Mouse (Mus musculus) heart, embryonic 13.5 days (tissue): ENCODE results near the gene Arl15. TPM values are rescaled to one million over a fixed set of nuclear protein-coding genes. Genes with fewer than 3 reads are reported as not detected.

Experiments used
- ATAC-seq: fragments of 200-750 bp; cut with Nextera tagmentation; 2 replicates; pipeline ENCODE4 v1.8.0; 2017; ENCODE audit warnings: moderate TSS enrichment; ENCODE audit not compliant: insufficient number of reproducible peaks, low FRiP score, low TSS enrichment; ENCODE audit errors: extremely low read depth
- H3K27ac ChIP-seq: fragments of 300-500 bp; sonication (generic); replicated peaks from 2 replicates; pipeline ENCODE4 v1.5.1; 2015; ENCODE audit warnings: moderate library complexity, mild to moderate bottlenecking, inconsistent platforms
- H3K27me3 ChIP-seq: fragments of 300-500 bp; sonication (generic); replicated peaks from 2 replicates; pipeline ENCODE4 v1.6.1; 2015; ENCODE audit warnings: mild to moderate bottlenecking, inconsistent platforms
- H3K36me3 ChIP-seq: fragments of 300-500 bp; sonication (generic); 2 replicates; pipeline ENCODE4 v1.6.1; 2015; ENCODE audit warnings: mild to moderate bottlenecking, inconsistent platforms
- H3K4me1 ChIP-seq: fragments of 300-500 bp; sonication (generic); 2 replicates; pipeline ENCODE4 v1.6.1; 2015; ENCODE audit warnings: inconsistent platforms
- H3K4me2 ChIP-seq: fragments of 300-500 bp; sonication (generic); 2 replicates; pipeline ENCODE4 v1.6.1; 2015; ENCODE audit warnings: inconsistent platforms, mild to moderate bottlenecking, moderate library complexity
- H3K4me3 ChIP-seq: fragments of 300-500 bp; sonication (generic); 2 replicates; pipeline ENCODE4 v1.5.1; 2015; ENCODE audit warnings: moderate library complexity, mild to moderate bottlenecking, inconsistent platforms
- H3K9ac ChIP-seq: fragments of 300-500 bp; sonication (generic); 2 replicates; pipeline ENCODE4 v1.6.1; 2015; ENCODE audit warnings: inconsistent platforms, mild to moderate bottlenecking, moderate library complexity
- H3K9me3 ChIP-seq: fragments of 300-500 bp; sonication (generic); 2 replicates; pipeline ENCODE4 v1.6.1; 2016; ENCODE audit warnings: inconsistent platforms
- WGBS: fragments of 180-500 bp; shearing (Covaris S2); methylation state at CpG from one replicate; pipeline ENCODE4 v1.1.7; 2015; ENCODE audit warnings: mixed read lengths; 5-methylcytosine and 5-hydroxymethylcytosine counted together
- polyA plus RNA-seq: library from polyadenylated mRNA; unstranded; fragments of >200 nt; fragmentation: Nextera tagmentation; extraction: Ambion mirVana; gene quantifications from 2 replicates; pipeline ENCODE4 v1.2.1, GENCODE M21; 2015

The Arl15 gene
- polyA plus RNA-seq, 1 experiment from 2014 or later, result 6.1 TPM

GRCm38 (mm10) chr13:114086801-114087200 lies 292.5 kb downstream of the Arl15 start:
- WGBS, result 79% methylated on average over 5 of the region's 5 CpGs
- Histone ChIP-seq H3K27me3 (no peaks in the 10 kb centered on the region), H3K27ac (no peak overlapping the region), H3K4me3 (no peak overlapping the region), H3K9ac (no peak overlapping the region), H3K4me2 (no peak overlapping the region), H3K36me3 (no peaks in the 10 kb centered on the region), H3K9me3 (no peaks in the 10 kb centered on the region), H3K4me1 (peaks cover 12% of the 10 kb centered on the region)
- no peak for ATAC-seq

DNA sequence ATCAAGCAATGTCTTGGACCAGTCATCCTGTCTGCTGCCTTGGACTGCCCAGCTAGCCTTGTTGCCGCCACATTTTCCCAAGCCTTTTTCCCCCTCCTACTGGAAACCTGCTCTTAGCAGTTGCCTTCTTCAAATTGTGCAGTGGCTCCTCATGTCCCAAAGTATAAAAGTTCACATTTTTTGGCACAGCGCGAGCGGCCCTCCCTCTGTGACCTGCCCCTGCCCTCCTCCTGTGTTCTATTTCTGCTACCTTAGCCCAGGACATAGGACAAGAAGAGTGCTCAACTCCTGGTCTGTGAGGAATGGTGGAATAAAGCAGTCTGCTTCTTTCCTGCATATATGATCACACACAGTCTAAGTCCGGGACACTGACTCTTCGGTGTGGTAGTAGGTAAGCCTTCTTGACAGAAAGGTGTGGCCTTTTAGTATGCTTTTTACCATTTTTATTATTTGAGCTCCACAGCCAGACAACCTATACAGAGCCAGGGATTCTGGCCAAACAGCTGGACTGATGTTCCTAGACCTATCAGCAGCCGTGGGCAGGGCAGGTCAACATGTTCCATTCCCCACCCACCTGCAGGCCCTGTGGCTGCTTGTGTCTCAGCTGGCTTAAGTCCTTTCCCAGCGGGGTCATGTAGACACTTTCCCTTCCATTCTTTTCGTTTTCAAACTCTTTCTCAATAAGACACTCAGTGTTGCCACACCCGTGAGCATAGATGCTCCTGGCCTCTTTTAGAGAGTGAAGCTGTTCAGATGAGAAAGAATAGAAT lies 293.6 kb downstream of the Arl15 start:
- ATAC-seq, result no peak

DNA sequence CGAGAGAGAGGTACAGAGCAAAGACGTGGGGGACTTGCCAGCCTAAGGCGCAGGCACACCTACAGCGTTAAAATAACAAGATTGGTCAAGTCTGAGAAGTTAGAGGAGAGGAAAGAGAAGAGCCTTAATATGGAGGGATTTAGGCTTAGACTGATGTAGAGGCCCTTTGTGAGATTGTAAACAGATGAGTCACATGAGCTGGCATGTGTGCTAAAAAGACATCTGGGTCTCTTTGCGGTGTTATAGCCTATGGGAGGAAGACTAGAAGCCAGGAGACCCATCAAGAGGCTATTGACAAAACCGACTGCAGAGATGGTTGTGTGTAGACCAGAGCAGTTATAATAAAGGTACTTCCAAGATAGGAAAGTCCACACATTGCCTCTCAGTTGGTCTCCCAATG lies 296.5 kb downstream of the Arl15 start:
- no peak overlapping the region for H3K4me3 ChIP-seq
- no peaks in the 10 kb centered on the region for H3K9me3 ChIP-seq
- no peak overlapping the region for H3K4me2 ChIP-seq
- WGBS, result 86% methylated on average over 6 of the region's 6 CpGs
- H3K36me3 ChIP-seq, result no peaks in the 10 kb centered on the region
- peaks cover 20% of the 10 kb centered on the region for H3K4me1 ChIP-seq
- H3K9ac ChIP-seq, result no peak overlapping the region
- H3K27ac ChIP-seq, result no peak overlapping the region
- no peaks in the 10 kb centered on the region for H3K27me3 ChIP-seq
- no peak for ATAC-seq

More for the DNA sequence above, 293.6 kb downstream of the Arl15 start:
- Histone ChIP-seq H3K4me2 (no peak overlapping the region), H3K4me1 (peaks cover 12% of the 10 kb centered on the region), H3K4me3 (no peak overlapping the region), H3K36me3 (no peaks in the 10 kb centered on the region), H3K27me3 (no peaks in the 10 kb centered on the region), H3K27ac (no peak overlapping the region), H3K9ac (no peak overlapping the region), H3K9me3 (no peaks in the 10 kb centered on the region)
- 86% methylated on average over 10 of the region's 10 CpGs for WGBS

DNA sequence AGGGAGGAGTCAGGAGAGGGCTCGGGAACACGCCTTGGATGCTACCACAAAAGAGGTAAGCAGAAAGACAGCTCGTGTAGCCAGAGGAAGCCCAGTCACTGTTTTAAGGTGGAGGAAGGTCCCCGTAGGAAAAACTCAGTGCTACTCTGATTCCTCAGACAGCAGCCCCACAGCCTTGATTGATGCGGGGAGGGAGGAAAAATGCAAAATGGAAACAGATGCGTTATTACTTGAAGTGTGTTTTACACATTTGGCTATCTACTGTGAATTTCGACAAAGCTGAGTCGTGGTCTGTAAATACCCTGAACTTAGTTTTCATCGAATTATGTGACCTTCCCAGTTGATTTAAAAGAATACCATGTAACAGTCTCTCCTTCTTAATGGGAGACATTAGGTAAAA lies 296.9 kb downstream of the Arl15 start:
- H3K9ac ChIP-seq, result no peak overlapping the region
- ATAC-seq, result no peak
- no peak overlapping the region for H3K4me2 ChIP-seq
- no peaks in the 10 kb centered on the region for H3K27me3 ChIP-seq
- H3K9me3 ChIP-seq, result no peaks in the 10 kb centered on the region
- 64% methylated on average over 9 of the region's 9 CpGs for WGBS
- no peak overlapping the region for H3K4me3 ChIP-seq
- H3K4me1 ChIP-seq, result peaks cover 15% of the 10 kb centered on the region
- H3K36me3 ChIP-seq, result no peaks in the 10 kb centered on the region
- no peak overlapping the region for H3K27ac ChIP-seq

GRCm38 (mm10) chr13:114094151-114094875 lies 300.0 kb downstream of the Arl15 start:
- no peak overlapping the region for H3K4me2 ChIP-seq
- H3K27ac ChIP-seq, result no peak overlapping the region
- H3K36me3 ChIP-seq, result no peaks in the 10 kb centered on the region
- WGBS, result 61% methylated on average over 7 of the region's 7 CpGs
- H3K27me3 ChIP-seq, result no peaks in the 10 kb centered on the region
- no peaks in the 10 kb centered on the region for H3K9me3 ChIP-seq
- no peak overlapping the region for H3K9ac ChIP-seq
- ATAC-seq, result no peak
- no peak overlapping the region for H3K4me3 ChIP-seq
- H3K4me1 ChIP-seq, result peaks cover 8% of the 10 kb centered on the region

DNA sequence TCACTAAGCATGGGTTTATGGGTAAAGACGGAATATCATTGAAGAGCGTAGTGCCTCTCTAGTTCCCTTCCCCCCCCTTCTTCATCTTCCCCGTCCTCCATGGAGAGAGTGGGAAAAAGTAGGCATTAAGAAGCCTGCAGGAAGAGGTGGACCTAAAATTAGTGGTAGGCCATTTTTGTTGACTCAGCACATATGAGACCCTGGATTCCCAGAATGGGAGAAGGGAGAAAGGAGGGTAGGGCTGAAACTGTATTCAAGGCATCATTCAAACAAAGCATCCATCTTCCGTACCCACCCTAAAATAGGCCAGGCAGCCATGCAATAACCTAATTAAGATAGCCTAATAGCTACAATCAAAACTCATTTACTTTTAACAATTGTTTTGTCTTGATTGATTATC lies 301.1 kb downstream of the Arl15 start:
- H3K36me3 ChIP-seq, result no peaks in the 10 kb centered on the region
- H3K9me3 ChIP-seq, result no peaks in the 10 kb centered on the region
- H3K27ac ChIP-seq, result no peak overlapping the region
- no peak overlapping the region for H3K4me2 ChIP-seq
- no peak overlapping the region for H3K4me3 ChIP-seq
- H3K27me3 ChIP-seq, result no peaks in the 10 kb centered on the region
- peaks cover 9% of the 10 kb centered on the region for H3K4me1 ChIP-seq
- WGBS, result 86% methylated on average over 4 of the region's 4 CpGs
- no peak overlapping the region for H3K9ac ChIP-seq
- ATAC-seq, result no peak

- no peaks in the 10 kb centered on the region for H3K27me3 ChIP-seq
- no peak overlapping the region for H3K4me3 ChIP-seq
- H3K4me2 ChIP-seq, result no peak overlapping the region
- H3K27ac ChIP-seq, result no peak overlapping the region
- no peaks in the 10 kb centered on the region for H3K9me3 ChIP-seq
- H3K4me1 ChIP-seq, result peaks cover 19% of the 10 kb centered on the region
- H3K36me3 ChIP-seq, result no peaks in the 10 kb centered on the region
- no peak for ATAC-seq
- no peak overlapping the region for H3K9ac ChIP-seq
Observed at GRCm38 (mm10) chr13:114096386-114096785, 302.1 kb downstream of the Arl15 start.

DNA sequence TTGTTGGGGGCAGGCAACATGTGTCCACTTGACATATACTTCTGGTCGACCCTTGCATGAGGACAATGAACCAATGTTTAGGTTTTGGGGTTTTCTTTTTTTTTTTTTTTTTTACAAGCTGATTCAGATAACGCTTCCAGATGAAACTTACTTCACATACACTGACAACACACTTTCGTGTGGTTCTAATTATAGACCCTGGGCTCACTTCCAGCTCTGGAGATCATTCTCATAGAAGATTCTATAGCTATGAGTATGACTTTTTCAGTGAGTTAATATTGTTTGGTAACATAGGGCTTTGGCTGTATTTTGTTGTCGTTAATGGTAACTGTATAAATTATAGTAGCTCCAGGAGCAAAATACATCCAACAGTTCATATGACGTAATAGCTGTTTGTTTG lies 306.9 kb downstream of the Arl15 start:
- Histone ChIP-seq H3K4me1 (peaks cover 15% of the 10 kb centered on the region), H3K27ac (no peak overlapping the region), H3K9ac (no peak overlapping the region), H3K9me3 (no peaks in the 10 kb centered on the region), H3K4me2 (no peak overlapping the region), H3K4me3 (no peak overlapping the region), H3K27me3 (no peaks in the 10 kb centered on the region), H3K36me3 (peaks cover 10% of the 10 kb centered on the region; the same call in 1 of the 2 replicates)
- ATAC-seq, result no peak
- WGBS, result 51% methylated on average over 5 of the region's 5 CpGs

DNA sequence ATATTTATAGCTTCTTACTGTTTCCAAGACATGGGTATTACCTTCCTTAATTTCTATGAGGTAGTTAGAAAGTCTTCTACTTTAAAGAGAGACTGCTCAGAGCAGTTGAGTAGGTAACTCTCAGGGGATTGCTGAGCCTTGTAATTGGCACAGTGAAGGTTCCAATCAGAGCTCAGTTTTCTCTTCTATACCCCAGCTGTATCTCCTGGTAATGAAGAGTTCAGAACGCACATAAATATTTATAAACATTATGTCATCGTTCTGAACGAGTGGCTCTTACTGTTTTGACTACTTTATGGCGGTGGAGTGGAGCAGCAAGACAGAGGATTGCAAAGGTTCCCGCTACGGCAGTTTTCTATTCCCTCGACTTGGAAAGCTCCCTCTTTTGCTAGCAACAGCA lies 311.8 kb downstream of the Arl15 start:
- peaks cover 7% of the 10 kb centered on the region for H3K4me1 ChIP-seq
- H3K9me3 ChIP-seq, result no peaks in the 10 kb centered on the region
- no peak overlapping the region for H3K27ac ChIP-seq
- H3K36me3 ChIP-seq, result peaks cover 10% of the 10 kb centered on the region; the same call in 1 of the 2 replicates
- no peak for ATAC-seq
- H3K4me3 ChIP-seq, result no peak overlapping the region
- no peaks in the 10 kb centered on the region for H3K27me3 ChIP-seq
- 70% methylated on average over 7 of the region's 7 CpGs for WGBS
- H3K4me2 ChIP-seq, result no peak overlapping the region
- H3K9ac ChIP-seq, result no peak overlapping the region

- Histone ChIP-seq H3K4me3 (no peak overlapping the region), H3K4me1 (no peaks in the 10 kb centered on the region), H3K9me3 (no peaks in the 10 kb centered on the region), H3K36me3 (peaks cover 10% of the 10 kb centered on the region; the same call in 1 of the 2 replicates), H3K4me2 (no peak overlapping the region), H3K27ac (no peak overlapping the region), H3K9ac (no peak overlapping the region), H3K27me3 (no peaks in the 10 kb centered on the region)
- no peak for ATAC-seq
- 60% methylated on average over 7 of the region's 7 CpGs for WGBS
Observed at GRCm38 (mm10) chr13:114107499-114107898, 313.2 kb downstream of the Arl15 start.

DNA sequence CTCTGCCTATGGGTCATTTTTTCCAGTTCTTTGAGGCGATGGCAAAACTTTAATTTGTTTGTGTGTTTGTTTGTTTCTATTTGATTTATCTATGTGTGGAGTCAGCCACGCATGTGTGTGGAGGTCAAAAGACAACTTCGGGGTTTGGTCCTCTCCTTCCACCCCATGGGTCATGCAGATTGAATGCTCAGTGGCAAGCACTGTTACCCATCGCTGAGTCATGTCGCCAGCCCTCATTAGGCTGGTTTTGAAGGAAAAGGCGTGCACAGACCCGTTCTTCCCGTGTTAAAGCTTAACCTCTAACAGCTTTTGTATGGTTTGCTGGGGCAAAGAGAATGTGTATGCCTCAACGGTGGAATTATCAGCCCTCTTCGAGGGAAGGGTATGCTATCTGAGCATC lies 315.1 kb downstream of the Arl15 start:
- 77% methylated on average over 10 of the region's 10 CpGs for WGBS
- Histone ChIP-seq H3K27me3 (no peaks in the 10 kb centered on the region), H3K27ac (no peak overlapping the region), H3K4me2 (no peak overlapping the region), H3K9me3 (no peaks in the 10 kb centered on the region), H3K4me3 (no peak overlapping the region), H3K36me3 (peaks cover 3% of the 10 kb centered on the region; the same call in 1 of the 2 replicates), H3K4me1 (no peaks in the 10 kb centered on the region), H3K9ac (no peak overlapping the region)
- ATAC-seq, result no peak

DNA sequence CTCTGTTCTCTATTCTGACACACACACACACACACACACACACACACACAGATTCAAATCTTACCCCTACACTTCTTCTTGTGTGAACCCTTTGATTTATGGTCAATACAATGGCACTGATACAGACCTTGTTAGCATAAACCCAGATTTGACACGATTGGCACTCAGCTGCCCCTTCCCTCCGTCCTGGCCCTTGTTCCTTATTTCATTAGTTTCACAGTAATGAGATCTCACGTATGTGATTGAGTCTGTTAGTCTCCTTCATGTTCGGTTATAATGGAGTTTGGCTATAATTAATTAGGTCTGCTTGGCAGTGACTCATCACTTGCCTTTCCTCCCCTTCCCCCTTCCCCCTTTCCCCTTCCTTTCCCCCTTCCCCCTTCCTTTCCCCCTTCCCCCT lies 315.5 kb downstream of the Arl15 start:
- Histone ChIP-seq H3K36me3 (peaks cover under 1% of the 10 kb centered on the region; the same call in 1 of the 2 replicates), H3K27me3 (no peaks in the 10 kb centered on the region), H3K4me1 (no peaks in the 10 kb centered on the region), H3K27ac (no peak overlapping the region), H3K9ac (no peak overlapping the region), H3K4me2 (no peak overlapping the region), H3K9me3 (no peaks in the 10 kb centered on the region), H3K4me3 (no peak overlapping the region)
- ATAC-seq, result no peak
- WGBS, result 66% methylated on average over 4 of the region's 4 CpGs
